Mouse (Mus musculus) midbrain, embryonic 12.5 days (tissue): ENCODE data around the gene Rgs6. TPM values are rescaled to one million over a fixed set of nuclear protein-coding genes. Genes with fewer than 3 reads are reported as not detected.

ENCODE experiments used
- ATAC-seq: fragments of 200-750 bp; cut with Nextera tagmentation; 2 replicates; pipeline ENCODE4 v1.8.0; 2017; ENCODE audit warnings: low read depth, moderate TSS enrichment, moderate library complexity; ENCODE audit not compliant: low FRiP score
- H3K27ac ChIP-seq: fragments of 300-500 bp; sonication (generic); replicated peaks from 2 replicates; pipeline ENCODE4 v1.5.1; 2016; ENCODE audit warnings: mild to moderate bottlenecking
- H3K27me3 ChIP-seq: fragments of 300-500 bp; sonication (generic); 2 replicates; pipeline ENCODE4 v1.6.1; 2016; ENCODE audit warnings: mild to moderate bottlenecking
- H3K36me3 ChIP-seq: fragments of 300-500 bp; sonication (generic); 2 replicates; pipeline ENCODE4 v1.6.1; 2016
- H3K4me1 ChIP-seq: fragments of 300-500 bp; sonication (generic); 2 replicates; pipeline ENCODE4 v1.6.1; 2016
- H3K4me2 ChIP-seq: fragments of 300-500 bp; sonication (generic); replicated peaks from 2 replicates; pipeline ENCODE4 v1.6.1; 2016; ENCODE audit warnings: mild to moderate bottlenecking, moderate library complexity
- H3K4me3 ChIP-seq: fragments of 300-500 bp; sonication (generic); 2 replicates; pipeline ENCODE4 v1.5.1; 2016; ENCODE audit warnings: mild to moderate bottlenecking
- H3K9ac ChIP-seq: fragments of 300-500 bp; sonication (generic); replicated peaks from 2 replicates; pipeline ENCODE4 v1.6.1; 2016; ENCODE audit warnings: mild to moderate bottlenecking, moderate library complexity
- H3K9me3 ChIP-seq: fragments of 300-500 bp; sonication (generic); 2 replicates; pipeline ENCODE4 v1.6.1; 2016; ENCODE audit warnings: mild to moderate bottlenecking
- WGBS: fragments of 180-500 bp; shearing (Covaris S2); methylation state at CpG from one replicate; pipeline ENCODE4 v1.1.7; 2016; 5-methylcytosine and 5-hydroxymethylcytosine counted together
- polyA plus RNA-seq: library from polyadenylated mRNA; unstranded; fragments of >200 nt; fragmentation: Nextera tagmentation; extraction: Ambion mirVana; gene quantifications from 2 replicates; pipeline ENCODE4 v1.2.1, GENCODE M21; 2016

Rgs6 gene
- polyA plus RNA-seq, result 3.6 and 4.2 TPM in 2 replicates

GRCm38 (mm10) chr12:82588017-82588416 lies at the start of gene Rgs6:
Gene Rgs6, plus strand, starts transcription at chr12:82588292.
- 83% methylated on average over 2 of the region's 2 CpGs for WGBS
- no peak within 1 kb of the TSS for H3K4me3 ChIP-seq
- no peaks in the 10 kb centered on the region; the same call in 1 of the 2 replicates for H3K9me3 ChIP-seq
- H3K4me2 ChIP-seq, result no peak within 1 kb of the TSS
- H3K27me3 ChIP-seq, result no peaks in the 10 kb centered on the region
- no peak within 1 kb of the TSS for H3K9ac ChIP-seq
- no peaks in the 10 kb centered on the region for H3K36me3 ChIP-seq
- no peak for ATAC-seq
- H3K27ac ChIP-seq, result no peak within 1 kb of the TSS
- 0 out of 2 replicates have a peak, but pooled peaks cover 6% of the 10 kb centered on the region for H3K4me1 ChIP-seq

- no peaks in the 10 kb centered on the region for H3K27me3 ChIP-seq
- peaks cover 8% of the 10 kb centered on the region; the same call in 1 of the 2 replicates for H3K4me1 ChIP-seq
- H3K9ac ChIP-seq, result no peak overlapping the region
- ATAC-seq, result no peak
- 0 out of 2 replicates have a peak, but pooled peaks cover 3% of the 10 kb centered on the region for H3K9me3 ChIP-seq
- no peak overlapping the region for H3K27ac ChIP-seq
- H3K36me3 ChIP-seq, result no peaks in the 10 kb centered on the region
- H3K4me2 ChIP-seq, result no peak overlapping the region
- no peak overlapping the region for H3K4me3 ChIP-seq
- 92% methylated on average over 4 of the region's 4 CpGs for WGBS
These were observed 41.0 kb upstream of the Rgs6 start for GRCm38 (mm10) chr12:82547127-82547526.

- 84% methylated on average over 6 of the region's 6 CpGs for WGBS
- Histone ChIP-seq H3K4me2 (no peak overlapping the region), H3K4me1 (peaks cover 8% of the 10 kb centered on the region; the same call in 1 of the 2 replicates), H3K36me3 (no peaks in the 10 kb centered on the region), H3K27me3 (no peaks in the 10 kb centered on the region), H3K9ac (no peak overlapping the region), H3K4me3 (no peak overlapping the region), H3K27ac (no peak overlapping the region), H3K9me3 (0 out of 2 replicates have a peak, but pooled peaks cover 3% of the 10 kb centered on the region)
- no peak for ATAC-seq
These were observed 38.9 kb upstream of the Rgs6 start for GRCm38 (mm10) chr12:82549228-82549627.

GRCm38 (mm10) chr12:82550076-82550475 lies 38.0 kb upstream of the Rgs6 start:
- H3K4me3 ChIP-seq, result no peak overlapping the region
- H3K36me3 ChIP-seq, result no peaks in the 10 kb centered on the region
- H3K27ac ChIP-seq, result no peak overlapping the region
- no peaks in the 10 kb centered on the region for H3K27me3 ChIP-seq
- H3K9ac ChIP-seq, result no peak overlapping the region
- H3K4me2 ChIP-seq, result no peak overlapping the region
- no peak for ATAC-seq
- H3K4me1 ChIP-seq, result peaks cover 8% of the 10 kb centered on the region; the same call in 1 of the 2 replicates
- 89% methylated on average over 7 of the region's 7 CpGs for WGBS
- 0 out of 2 replicates have a peak, but pooled peaks cover 3% of the 10 kb centered on the region for H3K9me3 ChIP-seq

- Histone ChIP-seq H3K4me3 (no peak overlapping the region), H3K36me3 (no peaks in the 10 kb centered on the region), H3K27me3 (no peaks in the 10 kb centered on the region), H3K4me2 (no peak overlapping the region), H3K9me3 (0 out of 2 replicates have a peak, but pooled peaks cover 3% of the 10 kb centered on the region), H3K9ac (no peak overlapping the region), H3K4me1 (peaks cover 8% of the 10 kb centered on the region; the same call in 1 of the 2 replicates), H3K27ac (no peak overlapping the region)
- 96% methylated on average over 5 of the region's 5 CpGs for WGBS
- ATAC-seq, result no peak
These were observed 35.7 kb upstream of the Rgs6 start for GRCm38 (mm10) chr12:82552376-82552775.

- no peaks in the 10 kb centered on the region for H3K36me3 ChIP-seq
- no peaks in the 10 kb centered on the region for H3K4me1 ChIP-seq
- H3K27ac ChIP-seq, result no peak overlapping the region
- H3K27me3 ChIP-seq, result no peaks in the 10 kb centered on the region
- no peak overlapping the region for H3K4me3 ChIP-seq
- H3K9ac ChIP-seq, result no peak overlapping the region
- no peaks in the 10 kb centered on the region for H3K9me3 ChIP-seq
- no peak overlapping the region for H3K4me2 ChIP-seq
- ATAC-seq, result no peak
These were observed 25.2 kb upstream of the Rgs6 start for GRCm38 (mm10) chr12:82562916-82563315.

GRCm38 (mm10) chr12:82568370-82568769 lies 19.7 kb upstream of the Rgs6 start:
- no peak overlapping the region for H3K9ac ChIP-seq
- H3K4me3 ChIP-seq, result no peak overlapping the region
- no peak overlapping the region for H3K4me2 ChIP-seq
- no peaks in the 10 kb centered on the region for H3K9me3 ChIP-seq
- 91% methylated on average over 1 of the region's 1 CpGs for WGBS
- H3K36me3 ChIP-seq, result no peaks in the 10 kb centered on the region
- no peak overlapping the region for H3K27ac ChIP-seq
- H3K27me3 ChIP-seq, result no peaks in the 10 kb centered on the region
- no peak for ATAC-seq
- H3K4me1 ChIP-seq, result no peaks in the 10 kb centered on the region

GRCm38 (mm10) chr12:82572706-82573105 lies 15.4 kb upstream of the Rgs6 start:
- H3K27ac ChIP-seq, result no peak overlapping the region
- H3K36me3 ChIP-seq, result no peaks in the 10 kb centered on the region
- 90% methylated on average over 1 of the region's 1 CpGs for WGBS
- no peak for ATAC-seq
- no peak overlapping the region for H3K4me3 ChIP-seq
- H3K9ac ChIP-seq, result no peak overlapping the region
- H3K4me2 ChIP-seq, result no peak overlapping the region
- H3K9me3 ChIP-seq, result no peaks in the 10 kb centered on the region
- no peaks in the 10 kb centered on the region for H3K4me1 ChIP-seq
- H3K27me3 ChIP-seq, result no peaks in the 10 kb centered on the region

- Histone ChIP-seq H3K4me1 (0 out of 2 replicates have a peak, but pooled peaks cover 6% of the 10 kb centered on the region), H3K4me2 (no peak overlapping the region), H3K9me3 (no peaks in the 10 kb centered on the region), H3K36me3 (no peaks in the 10 kb centered on the region), H3K9ac (no peak overlapping the region), H3K27me3 (no peaks in the 10 kb centered on the region), H3K27ac (no peak overlapping the region), H3K4me3 (no peak overlapping the region)
- WGBS, result 40% methylated on average over 7 of the region's 7 CpGs
- no peak for ATAC-seq
These were observed 1.5 kb upstream of the Rgs6 start for GRCm38 (mm10) chr12:82586592-82586991.

GRCm38 (mm10) chr12:82587348-82587895 lies 670 bp upstream of the Rgs6 start:
- Histone ChIP-seq H3K4me1 (0 out of 2 replicates have a peak, but pooled peaks cover 6% of the 10 kb centered on the region), H3K4me3 (no peak overlapping the region), H3K9ac (no peak overlapping the region), H3K27ac (no peak overlapping the region), H3K27me3 (no peaks in the 10 kb centered on the region), H3K9me3 (no peaks in the 10 kb centered on the region), H3K4me2 (no peak overlapping the region), H3K36me3 (no peaks in the 10 kb centered on the region)
- 65% methylated on average over 7 of the region's 7 CpGs for WGBS
- no peak for ATAC-seq

- ATAC-seq, result no peak
- no peak overlapping the region for H3K4me3 ChIP-seq
- no peak overlapping the region for H3K27ac ChIP-seq
- H3K9ac ChIP-seq, result no peak overlapping the region
- no peaks in the 10 kb centered on the region for H3K27me3 ChIP-seq
- no peak overlapping the region for H3K4me2 ChIP-seq
- H3K9me3 ChIP-seq, result no peaks in the 10 kb centered on the region; the same call in 1 of the 2 replicates
- 0 out of 2 replicates have a peak, but pooled peaks cover 6% of the 10 kb centered on the region for H3K4me1 ChIP-seq
- 38% methylated on average over 17 of the region's 19 CpGs for WGBS
- H3K36me3 ChIP-seq, result no peaks in the 10 kb centered on the region
These were observed 946 bp downstream of the Rgs6 start for GRCm38 (mm10) chr12:82588846-82589630.

GRCm38 (mm10) chr12:82599011-82599410 lies 10.9 kb downstream of the Rgs6 start:
- Histone ChIP-seq H3K36me3 (no peaks in the 10 kb centered on the region), H3K27me3 (no peaks in the 10 kb centered on the region), H3K4me2 (no peak overlapping the region), H3K9ac (no peak overlapping the region), H3K4me3 (no peak overlapping the region), H3K27ac (no peak overlapping the region), H3K9me3 (no peaks in the 10 kb centered on the region), H3K4me1 (peaks cover 8% of the 10 kb centered on the region)
- WGBS, result 94% methylated on average over 2 of the region's 2 CpGs
- no peak for ATAC-seq
